Mouse (Mus musculus): ENCODE measurements around the gene Exoc3l4. TPM values are rescaled to one million over a fixed set of nuclear protein-coding genes. Genes with fewer than 3 reads are reported as not detected.

The Exoc3l4 gene
- polyA plus RNA-seq, 1 experiment, result 58.3 TPM

DNA sequence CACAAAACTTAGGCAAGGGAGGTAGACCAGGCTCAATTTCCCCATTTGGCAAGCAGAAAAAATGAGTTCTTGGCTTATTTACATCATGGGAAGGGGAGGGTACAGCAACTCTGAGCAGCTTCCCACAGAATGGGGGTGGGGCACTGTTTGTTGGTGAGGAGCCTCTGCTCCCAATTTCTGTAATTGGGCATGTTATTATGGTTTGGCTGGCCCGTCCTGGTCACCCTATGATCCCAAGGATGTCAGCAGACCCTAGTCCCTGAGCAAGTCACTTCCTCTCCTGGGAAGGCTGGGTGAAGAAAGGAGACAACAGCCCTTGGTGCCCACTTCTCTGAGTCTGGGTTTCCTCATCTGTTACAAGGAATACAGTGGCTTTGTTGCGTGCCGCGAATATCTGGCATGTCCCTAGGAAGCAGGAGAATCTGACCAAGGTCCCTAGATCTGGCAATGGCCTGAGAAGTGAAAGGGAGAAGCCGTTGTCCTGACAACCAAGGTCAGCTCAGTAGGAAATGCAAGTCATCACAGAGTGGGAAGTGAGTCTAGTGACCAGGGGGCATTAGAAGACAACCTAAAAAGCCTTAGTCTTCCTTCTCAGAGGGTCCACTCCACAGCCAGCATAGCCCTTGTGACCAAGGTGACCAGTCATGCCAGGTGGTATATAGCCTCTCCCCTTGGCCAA is 20.5 kb downstream of the Exoc3l4 start:
- Histone ChIP-seq H3K27me3 (ENCODE audit: control insufficient read depth, insufficient read depth, insufficient read length) (no peaks in the 10 kb centered on the region), H3K36me3 (ENCODE audit: control insufficient read depth, insufficient read depth) (no peaks in the 10 kb centered on the region), H3K79me2 (ENCODE audit: control insufficient read depth, insufficient read depth) (no peaks in the 10 kb centered on the region), H3K79me3 (ENCODE audit: low read depth) (no peaks in the 10 kb centered on the region), H3ac (ENCODE audit: control insufficient read depth, insufficient read length, low read depth) (no peak overlapping the region), H3K4me3 (ENCODE audit: insufficient read depth, poor library complexity, severe bottlenecking) (no peak overlapping the region)
- TF ChIP-seq FOSL1 (IDR thresholded peaks at IDR 0.05; ENCODE audit: insufficient read depth, low read length, poor library complexity, severe bottlenecking), result no peak

DNA sequence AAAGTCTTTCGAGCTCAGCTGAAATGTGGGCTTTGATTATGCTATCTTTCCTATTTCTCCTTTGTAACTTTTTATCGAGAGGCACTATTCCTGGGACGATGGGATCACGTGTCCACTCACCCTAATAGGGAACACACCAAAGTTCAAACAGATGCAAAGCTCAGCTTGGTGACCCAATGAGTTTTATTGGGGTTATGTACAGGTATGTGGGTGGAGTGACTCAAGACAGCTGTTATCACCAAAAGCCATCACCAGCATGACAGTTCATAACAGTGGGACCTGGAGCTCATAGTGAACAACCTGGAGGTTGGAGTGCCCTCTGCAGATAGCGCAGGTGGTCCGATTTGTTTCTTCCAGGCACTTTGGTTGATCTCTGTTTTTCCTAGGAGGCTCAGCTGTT is 22.0 kb downstream of the Exoc3l4 start:
- peaks cover 15% of the 10 kb centered on the region for H3K79me2 ChIP-seq (ENCODE audit: control insufficient read depth, insufficient read depth)
- H3K27me3 ChIP-seq (ENCODE audit: control insufficient read depth, insufficient read depth, insufficient read length), result no peaks in the 10 kb centered on the region

DNA sequence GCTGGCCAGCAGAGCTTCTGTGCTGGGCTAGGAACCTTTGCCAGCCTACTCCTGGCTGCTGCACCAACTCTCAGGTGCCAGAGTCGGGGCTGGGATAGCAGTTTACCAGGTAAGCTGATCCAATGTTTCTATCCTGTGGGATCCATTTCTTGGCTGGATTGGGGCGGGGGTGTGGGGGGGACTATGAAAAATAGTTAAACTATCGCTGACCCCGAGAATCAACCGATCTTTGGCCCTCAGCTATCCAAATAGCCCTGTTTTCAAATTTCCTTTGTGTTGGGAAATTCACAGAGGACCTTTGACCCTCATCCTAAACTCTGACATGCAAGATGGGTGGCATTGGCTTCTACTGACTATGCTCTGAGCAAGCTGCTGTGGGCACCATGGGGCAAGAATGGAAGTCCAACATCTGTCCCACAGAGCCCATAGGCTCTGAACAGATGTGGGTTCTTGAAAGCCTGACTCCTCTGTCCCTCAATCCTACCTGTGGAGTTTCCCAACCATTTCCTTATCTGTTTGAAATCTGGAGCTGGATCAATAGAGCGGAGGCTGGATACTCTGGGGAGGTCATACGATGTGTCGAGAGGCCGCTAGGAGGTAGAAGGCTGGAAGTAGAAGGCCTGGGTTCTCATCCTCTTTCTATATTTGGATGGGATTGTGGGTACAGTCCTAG is 24.0 kb downstream of the Exoc3l4 start:
- H3K27me3 ChIP-seq (ENCODE audit: control insufficient read depth, insufficient read depth, insufficient read length), result no peaks in the 10 kb centered on the region
- no peak overlapping the region for H3K4me3 ChIP-seq (ENCODE audit: insufficient read depth, poor library complexity, severe bottlenecking)
- H3ac ChIP-seq (ENCODE audit: control insufficient read depth, insufficient read length, low read depth), result no peak overlapping the region
- no peak for TF ChIP-seq MYOD1 (IDR thresholded peaks at IDR 0.05; ENCODE audit: control insufficient read depth, insufficient read length, low read depth)
- TF ChIP-seq CEBPB (IDR thresholded peaks at IDR 0.05; ENCODE audit: low read depth), result no peak
- no peak for TF ChIP-seq MYOG (IDR thresholded peaks at IDR 0.05; ENCODE audit: control insufficient read depth, extremely low read depth, insufficient read length)
- TF ChIP-seq CTCF (IDR thresholded peaks at IDR 0.05; ENCODE audit: control insufficient read depth, insufficient read depth, insufficient read length), result no peak
- TF ChIP-seq MAX (IDR thresholded peaks at IDR 0.05), result no peak
- TF ChIP-seq FOSL1 (IDR thresholded peaks at IDR 0.05; ENCODE audit: insufficient read depth, low read length, poor library complexity, severe bottlenecking), result no peak
- TF ChIP-seq USF1 (IDR thresholded peaks at IDR 0.05; ENCODE audit: low read depth), result no peak
- peaks cover 34% of the 10 kb centered on the region for H3K79me2 ChIP-seq (ENCODE audit: control insufficient read depth, insufficient read depth)
- H3K79me3 ChIP-seq (ENCODE audit: low read depth), result peaks cover 22% of the 10 kb centered on the region
- peaks cover 11% of the 10 kb centered on the region for H3K36me3 ChIP-seq (ENCODE audit: control insufficient read depth, insufficient read depth)

More for the DNA sequence above, 22.0 kb downstream of the Exoc3l4 start:
- H3K4me3 ChIP-seq (ENCODE audit: insufficient read depth, poor library complexity, severe bottlenecking), result no peak overlapping the region
- peak; percentile 27 for TF ChIP-seq USF1 (IDR thresholded peaks at IDR 0.05; ENCODE audit: low read depth)
- TF ChIP-seq MYOG (IDR thresholded peaks at IDR 0.05; ENCODE audit: control insufficient read depth, extremely low read depth, insufficient read length), result no peak
- TF ChIP-seq CTCF (IDR thresholded peaks at IDR 0.05; ENCODE audit: control insufficient read depth, insufficient read depth, insufficient read length), result no peak
- TF ChIP-seq MAX (IDR thresholded peaks at IDR 0.05), result no peak
- no peak for TF ChIP-seq CEBPB (IDR thresholded peaks at IDR 0.05; ENCODE audit: low read depth)
- no peak overlapping the region for H3ac ChIP-seq (ENCODE audit: control insufficient read depth, insufficient read length, low read depth)
- no peaks in the 10 kb centered on the region for H3K36me3 ChIP-seq (ENCODE audit: control insufficient read depth, insufficient read depth)
- H3K79me3 ChIP-seq (ENCODE audit: low read depth), result peaks cover 8% of the 10 kb centered on the region

DNA sequence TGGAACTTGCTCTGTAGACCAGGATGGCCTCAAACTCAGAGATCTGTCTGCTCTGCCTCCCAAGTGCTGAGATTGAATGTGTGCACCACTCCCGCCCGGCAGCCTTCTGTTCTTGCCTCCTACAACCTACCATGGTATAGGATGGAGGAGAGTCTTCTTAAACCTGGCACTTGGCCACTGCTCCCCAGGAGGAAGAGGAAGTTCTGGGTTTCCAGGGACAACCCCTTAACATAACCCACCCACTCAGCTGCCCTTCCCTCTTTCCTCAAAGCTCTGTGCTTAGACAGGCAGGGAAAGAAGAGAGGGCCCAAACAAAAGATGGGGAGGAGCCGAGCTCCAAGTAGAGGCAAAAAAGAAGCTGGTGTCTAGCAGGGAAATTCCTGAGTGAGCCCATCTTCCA is 24.7 kb downstream of the Exoc3l4 start:
- Histone ChIP-seq H3K4me3 (ENCODE audit: insufficient read depth, poor library complexity, severe bottlenecking) (no peak overlapping the region), H3K79me2 (ENCODE audit: control insufficient read depth, insufficient read depth) (peaks cover 41% of the 10 kb centered on the region), H3K36me3 (ENCODE audit: control insufficient read depth, insufficient read depth) (peaks cover 18% of the 10 kb centered on the region), H3ac (ENCODE audit: control insufficient read depth, insufficient read length, low read depth) (no peak overlapping the region), H3K79me3 (ENCODE audit: low read depth) (peaks cover 28% of the 10 kb centered on the region), H3K27me3 (ENCODE audit: control insufficient read depth, insufficient read depth, insufficient read length) (no peaks in the 10 kb centered on the region)
- TF ChIP-seq MAX (IDR thresholded peaks at IDR 0.05), result no peak
- no peak for TF ChIP-seq CTCF (IDR thresholded peaks at IDR 0.05; ENCODE audit: control insufficient read depth, insufficient read depth, insufficient read length)
- no peak for TF ChIP-seq CEBPB (IDR thresholded peaks at IDR 0.05; ENCODE audit: low read depth)
- no peak for TF ChIP-seq FOSL1 (IDR thresholded peaks at IDR 0.05; ENCODE audit: insufficient read depth, low read length, poor library complexity, severe bottlenecking)

DNA sequence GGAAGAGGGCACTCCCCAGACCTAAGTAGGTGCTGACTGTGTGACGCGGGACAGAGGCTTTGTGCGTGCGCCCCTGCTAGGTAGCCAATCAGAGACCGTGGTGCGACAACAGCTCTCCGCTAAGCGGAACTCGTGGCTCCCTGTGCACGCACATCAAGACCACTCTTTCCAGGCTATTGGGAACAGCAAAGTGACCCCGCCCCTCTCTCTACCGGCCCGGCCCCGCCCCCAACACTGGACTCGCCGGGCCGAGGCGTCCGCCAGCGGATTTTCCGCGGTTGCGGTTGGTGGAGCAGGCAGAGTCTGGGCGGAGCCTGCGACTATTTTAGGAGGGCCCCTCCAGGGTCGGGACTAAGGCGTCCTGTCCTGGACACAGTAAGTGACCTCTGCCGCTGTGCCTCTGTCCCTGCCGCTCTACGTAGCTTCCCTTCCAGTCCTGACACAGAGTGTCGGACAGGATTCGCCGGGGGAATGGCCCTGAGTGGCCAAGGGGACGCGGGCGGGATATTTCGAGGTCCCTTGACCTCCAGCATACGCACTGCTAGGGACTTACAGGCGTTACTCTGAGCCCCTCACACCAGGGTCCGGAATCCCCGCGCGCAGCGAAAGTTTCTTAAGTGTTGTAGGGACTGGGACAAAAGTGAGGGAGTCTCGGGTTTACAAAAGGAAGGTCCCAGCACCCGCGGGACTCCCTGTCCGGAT is 25.6 kb downstream of the Exoc3l4 start, which contains the start of gene Tnfaip2:
TSS of gene Tnfaip2 (plus strand) at position 161 of the 702 bp plus-strand sequence.
- Histone ChIP-seq H3K27me3 (ENCODE audit: control insufficient read depth, insufficient read depth, insufficient read length) (no peaks in the 10 kb centered on the region), H3K79me2 (ENCODE audit: control insufficient read depth, insufficient read depth) (peaks cover 51% of the 10 kb centered on the region), H3ac (ENCODE audit: control insufficient read depth, insufficient read length, low read depth) (peak within 1 kb of the TSS; percentile 74), H3K79me3 (ENCODE audit: low read depth) (peaks cover 31% of the 10 kb centered on the region), H3K4me3 (ENCODE audit: insufficient read depth, poor library complexity, severe bottlenecking) (peak within 1 kb of the TSS; percentile 55), H3K36me3 (ENCODE audit: control insufficient read depth, insufficient read depth) (peaks cover 21% of the 10 kb centered on the region)
- TF ChIP-seq MAX (IDR thresholded peaks at IDR 0.05) (peak; percentile 25), USF1 (IDR thresholded peaks at IDR 0.05; ENCODE audit: low read depth) (no peak), FOSL1 (IDR thresholded peaks at IDR 0.05; ENCODE audit: insufficient read depth, low read length, poor library complexity, severe bottlenecking) (no peak)
